Mouse (Mus musculus) kidney, adult 10 weeks (tissue): Measurements from ENCODE around the gene Ankrd6. TPM values are rescaled to one million over a fixed set of nuclear protein-coding genes. Genes with fewer than 3 reads are reported as not detected.

Source experiments
- polyA plus RNA-seq: library from polyadenylated mRNA; stranded (reverse); fragments of 350-450 nt; fragmentation: Illumina TruSeq; extraction: RNeasy Lipid Tissue Mini Kit (QIAGEN cat#74804); gene quantifications from one replicate; pipeline ENCODE4 v1.2.3, GENCODE M21; 2014; ENCODE audit warnings: low read depth, low replicate concordance

Gene Ankrd6
- polyA plus RNA-seq = 1.3 TPM

GRCm38 (mm10) chr4:32950356-32951034 lies at the start of gene Ankrd6:
Ankrd6 (minus strand) TSS chr4:32950841.

GRCm38 (mm10) chr4:32982716-32983175 lies 32.1 kb upstream of the Ankrd6 start, which contains the start of gene Rragd:
Rragd (plus strand) TSS chr4:32983037.

GRCm38 (mm10) chr4:32799966-32800576 lies 150.6 kb downstream of the Ankrd6 start, which contains the start of gene Lyrm2:
Lyrm2 (plus strand) TSS chr4:32800253.

Other genes starting within 250 kb of the Ankrd6 start
- 155 TPM for gene Lyrm2, start 150.6 kb downstream of the Ankrd6 start, polyA plus RNA-seq
- gene Rragd, start 32.2 kb upstream of the Ankrd6 start, polyA plus RNA-seq = 94.8 TPM
- 55.4 TPM for gene Ube2j1, start 80.6 kb upstream of the Ankrd6 start, polyA plus RNA-seq
- gene Gabrr2, start 112.2 kb upstream of the Ankrd6 start, polyA plus RNA-seq = 0.24 TPM
- not detected for gene Gabrr1, start 181.7 kb upstream of the Ankrd6 start, polyA plus RNA-seq
- gene Pm20d2, start 238.9 kb upstream of the Ankrd6 start, polyA plus RNA-seq = 1.5 TPM